Mouse (Mus musculus) hindbrain, embryonic 13.5 days (tissue): ENCODE data around the gene Ifngr1. TPM values are rescaled to one million over a fixed set of nuclear protein-coding genes. Genes with fewer than 3 reads are reported as not detected.

Experiments
- ATAC-seq: fragments of 200-750 bp; cut with Nextera tagmentation; 2 replicates; pipeline ENCODE4 v1.8.0; 2017; ENCODE audit warnings: moderate TSS enrichment; ENCODE audit not compliant: low FRiP score
- H3K27ac ChIP-seq: fragments of 300-500 bp; sonication (generic); 2 replicates; pipeline ENCODE4 v1.5.1; 2015; ENCODE audit warnings: inconsistent platforms, mild to moderate bottlenecking, moderate library complexity
- H3K27me3 ChIP-seq: fragments of 300-500 bp; sonication (generic); 2 replicates; pipeline ENCODE4 v1.6.1; 2015; ENCODE audit warnings: mild to moderate bottlenecking, inconsistent platforms
- H3K36me3 ChIP-seq: fragments of 300-500 bp; sonication (generic); 2 replicates; pipeline ENCODE4 v1.6.1; 2015; ENCODE audit warnings: mild to moderate bottlenecking, inconsistent platforms
- H3K4me1 ChIP-seq: fragments of 300-500 bp; sonication (generic); replicated peaks from 2 replicates; pipeline ENCODE4 v1.6.1; 2015; ENCODE audit warnings: inconsistent platforms
- H3K4me2 ChIP-seq: fragments of 300-500 bp; sonication (generic); 2 replicates; pipeline ENCODE4 v1.6.1; 2015; ENCODE audit warnings: inconsistent platforms, mild to moderate bottlenecking, moderate library complexity
- H3K4me3 ChIP-seq: fragments of 300-500 bp; sonication (generic); 2 replicates; pipeline ENCODE4 v1.5.1; 2015; ENCODE audit warnings: mild to moderate bottlenecking, inconsistent platforms
- H3K9ac ChIP-seq: fragments of 300-500 bp; sonication (generic); 2 replicates; pipeline ENCODE4 v1.6.1; 2015; ENCODE audit warnings: mild to moderate bottlenecking, inconsistent platforms
- H3K9me3 ChIP-seq: fragments of 300-500 bp; sonication (generic); 2 replicates; pipeline ENCODE4 v1.6.1; 2016; ENCODE audit warnings: inconsistent platforms
- WGBS: fragments of 180-500 bp; shearing (Covaris S2); methylation state at CpG from one replicate; pipeline ENCODE4 v1.1.7; 2015; 5-methylcytosine and 5-hydroxymethylcytosine counted together
- polyA plus RNA-seq: library from polyadenylated mRNA; unstranded; fragments of >200 nt; fragmentation: Nextera tagmentation; extraction: Ambion mirVana; gene quantifications from 2 replicates; pipeline ENCODE4 v1.2.1, GENCODE M21; 2015

The Ifngr1 gene
- polyA plus RNA-seq, 1 experiment from 2014 or later = 21.6 TPM

GRCm38 (mm10) chr10:19577571-19577970, 14.2 kb upstream of the Ifngr1 start:
- H3K4me1 ChIP-seq = no peaks in the 10 kb centered on the region
- WGBS = 96% methylated on average over 3 of the region's 3 CpGs
- ATAC-seq = no peak
- H3K27ac ChIP-seq = no peak overlapping the region
- no peak overlapping the region for H3K9ac ChIP-seq
- H3K4me2 ChIP-seq = no peak overlapping the region
- no peaks in the 10 kb centered on the region for H3K27me3 ChIP-seq
- H3K4me3 ChIP-seq = no peak overlapping the region
- H3K9me3 ChIP-seq = no peaks in the 10 kb centered on the region
- no peaks in the 10 kb centered on the region for H3K36me3 ChIP-seq

DNA sequence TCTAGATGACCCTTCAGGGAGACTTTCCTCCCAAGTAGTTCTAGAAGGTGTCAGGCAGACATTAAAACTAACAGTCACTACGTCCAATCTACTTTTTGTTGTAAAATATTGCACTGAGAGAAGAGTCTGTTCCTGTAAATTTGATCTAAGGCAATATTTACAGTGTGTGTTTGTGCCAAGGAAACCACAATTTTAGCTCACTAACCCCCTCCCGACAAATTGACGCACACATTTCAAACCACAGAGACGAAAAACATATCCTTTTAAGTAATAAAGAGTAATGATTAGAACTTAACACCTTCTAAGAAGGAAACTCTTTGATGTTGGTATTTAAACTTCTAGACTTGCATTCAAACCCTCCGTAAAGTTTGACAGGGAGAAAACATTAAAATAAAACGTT, 13.7 kb upstream of the Ifngr1 start:
- no peaks in the 10 kb centered on the region for H3K36me3 ChIP-seq
- no peak overlapping the region for H3K9ac ChIP-seq
- H3K27ac ChIP-seq = no peak overlapping the region
- H3K4me3 ChIP-seq = no peak overlapping the region
- H3K4me1 ChIP-seq = no peaks in the 10 kb centered on the region
- no peaks in the 10 kb centered on the region for H3K27me3 ChIP-seq
- no peak for ATAC-seq
- H3K4me2 ChIP-seq = no peak overlapping the region
- 86% methylated on average over 6 of the region's 6 CpGs for WGBS
- no peaks in the 10 kb centered on the region for H3K9me3 ChIP-seq

DNA sequence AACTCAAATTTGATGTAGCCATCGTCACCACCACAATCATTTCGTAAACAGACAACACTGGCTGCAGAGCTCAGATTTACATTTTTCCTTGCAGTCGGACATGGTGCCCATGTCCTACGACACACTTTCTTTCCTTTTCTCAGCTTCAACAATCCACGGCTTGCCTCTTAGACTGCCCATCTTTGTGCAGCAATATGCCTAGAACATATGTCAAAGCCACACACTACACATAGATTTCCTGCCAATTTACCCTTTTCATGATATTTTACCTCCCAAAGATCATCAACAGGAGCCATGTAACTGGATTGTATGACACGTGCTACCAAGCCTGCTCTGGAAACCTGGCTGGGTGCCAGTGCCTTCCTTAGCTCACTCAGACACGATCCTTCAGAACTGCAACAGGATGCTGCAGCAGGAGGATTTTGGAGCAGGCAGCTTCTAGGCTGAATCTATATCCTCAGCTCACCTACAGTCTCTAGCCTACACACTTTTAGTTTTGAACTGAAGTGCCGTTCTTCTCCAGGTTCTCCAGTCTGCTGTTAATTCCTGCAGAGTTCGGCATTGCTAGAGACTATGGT, 13.3 kb upstream of the Ifngr1 start:
- H3K36me3 ChIP-seq = no peaks in the 10 kb centered on the region
- H3K4me2 ChIP-seq = no peak overlapping the region
- no peaks in the 10 kb centered on the region for H3K4me1 ChIP-seq
- no peak overlapping the region for H3K4me3 ChIP-seq
- H3K27ac ChIP-seq = no peak overlapping the region
- 79% methylated on average over 9 of the region's 9 CpGs for WGBS
- no peaks in the 10 kb centered on the region for H3K9me3 ChIP-seq
- no peaks in the 10 kb centered on the region for H3K27me3 ChIP-seq
- no peak overlapping the region for H3K9ac ChIP-seq
- no peak for ATAC-seq

DNA sequence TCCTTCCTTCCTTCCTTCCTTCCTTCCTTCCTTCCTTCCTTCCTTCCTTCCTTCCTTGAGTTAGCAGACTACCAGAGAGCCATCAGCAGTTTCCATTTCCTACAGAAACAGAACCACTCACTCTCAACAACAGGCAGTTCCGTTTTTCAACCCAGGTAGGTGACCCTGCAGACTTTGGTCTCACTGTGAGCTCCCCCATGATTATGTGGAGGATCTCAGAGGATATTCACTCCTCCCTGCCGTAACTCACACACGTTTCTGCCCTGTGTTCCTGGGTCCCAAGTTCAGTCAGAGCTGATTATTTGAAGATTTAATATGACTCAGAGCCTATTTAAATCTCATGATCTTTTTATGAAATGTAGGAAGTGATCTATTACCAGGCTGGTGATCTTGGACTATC, 11.1 kb upstream of the Ifngr1 start:
- H3K9me3 ChIP-seq = no peaks in the 10 kb centered on the region
- H3K27me3 ChIP-seq = no peaks in the 10 kb centered on the region
- ATAC-seq = no peak

GRCm38 (mm10) chr10:19581844-19582582, 9.7 kb upstream of the Ifngr1 start:
- Histone ChIP-seq H3K4me2 (no peak overlapping the region), H3K4me1 (no peaks in the 10 kb centered on the region), H3K9me3 (no peaks in the 10 kb centered on the region), H3K36me3 (no peaks in the 10 kb centered on the region), H3K9ac (no peak overlapping the region), H3K27me3 (no peaks in the 10 kb centered on the region), H3K4me3 (no peak overlapping the region), H3K27ac (no peak overlapping the region)
- no peak for ATAC-seq
- WGBS = 83% methylated on average over 9 of the region's 9 CpGs

More for the DNA sequence above, 11.1 kb upstream of the Ifngr1 start:
- Histone ChIP-seq H3K4me2 (no peak overlapping the region), H3K27ac (no peak overlapping the region), H3K9ac (no peak overlapping the region), H3K36me3 (no peaks in the 10 kb centered on the region), H3K4me1 (no peaks in the 10 kb centered on the region), H3K4me3 (no peak overlapping the region)
- WGBS = 65% methylated on average over 3 of the region's 3 CpGs

DNA sequence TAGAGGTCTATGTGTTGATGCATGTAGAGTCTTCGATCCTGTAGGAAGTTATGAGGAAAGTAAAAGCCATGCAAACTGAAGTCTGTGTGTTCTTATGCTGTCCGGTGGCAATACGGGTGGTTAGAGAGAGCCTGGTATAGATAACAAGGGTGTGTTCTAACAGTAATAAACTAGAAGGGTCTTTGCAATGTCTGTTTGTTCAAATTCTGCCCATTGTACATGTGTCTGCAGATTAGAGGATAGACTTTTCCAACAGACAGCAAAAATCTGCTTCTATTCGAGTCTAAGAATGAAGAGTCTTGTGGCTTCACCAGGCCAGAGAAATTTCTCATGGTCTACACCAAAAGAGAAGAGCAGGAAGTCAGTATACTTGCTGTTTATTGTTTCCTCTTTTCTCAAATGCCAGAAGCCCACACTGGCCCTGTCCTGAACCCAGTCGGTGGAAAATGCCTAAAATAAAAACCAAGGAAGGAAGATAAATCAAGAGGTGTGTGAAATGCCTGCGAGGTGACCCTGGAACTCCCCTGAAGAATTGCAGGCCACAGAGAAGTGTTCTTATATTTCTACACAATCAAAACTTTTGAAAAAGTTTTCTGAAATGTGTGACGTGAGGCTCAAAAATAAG, 8.8 kb upstream of the Ifngr1 start:
- H3K9ac ChIP-seq = no peak overlapping the region
- H3K4me3 ChIP-seq = no peak overlapping the region
- ATAC-seq = no peak
- no peaks in the 10 kb centered on the region for H3K36me3 ChIP-seq
- H3K27me3 ChIP-seq = 0 out of 2 replicates have a peak, but pooled peaks cover 3% of the 10 kb centered on the region
- no peaks in the 10 kb centered on the region for H3K9me3 ChIP-seq
- 83% methylated on average over 7 of the region's 7 CpGs for WGBS
- H3K4me2 ChIP-seq = no peak overlapping the region
- no peak overlapping the region for H3K27ac ChIP-seq
- H3K4me1 ChIP-seq = no peaks in the 10 kb centered on the region

DNA sequence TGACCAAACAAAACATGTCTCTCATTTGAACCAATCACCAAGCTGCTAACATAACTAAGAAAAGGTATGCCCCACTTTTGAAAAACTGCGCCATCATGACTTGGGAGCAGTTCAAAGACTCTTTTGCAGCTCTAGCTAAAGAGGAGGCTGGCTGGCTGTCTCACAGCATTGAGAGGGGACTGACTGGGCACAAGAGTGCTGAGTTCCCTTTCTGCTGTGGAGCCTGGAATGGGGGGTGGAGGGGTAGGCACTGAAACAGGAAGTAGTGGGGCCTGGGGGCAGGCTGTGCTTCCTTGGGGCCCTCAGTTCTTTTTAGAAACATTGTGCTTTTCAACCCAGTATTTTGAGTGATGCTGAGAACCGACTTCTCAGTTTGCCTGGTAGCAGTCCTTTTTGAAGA, 7.7 kb upstream of the Ifngr1 start:
- Histone ChIP-seq H3K27ac (no peak overlapping the region), H3K9ac (no peak overlapping the region), H3K9me3 (no peaks in the 10 kb centered on the region), H3K27me3 (0 out of 2 replicates have a peak, but pooled peaks cover 3% of the 10 kb centered on the region), H3K4me1 (no peaks in the 10 kb centered on the region), H3K4me3 (no peak overlapping the region), H3K36me3 (no peaks in the 10 kb centered on the region), H3K4me2 (no peak overlapping the region)
- WGBS = 81% methylated on average over 2 of the region's 2 CpGs
- no peak for ATAC-seq

DNA sequence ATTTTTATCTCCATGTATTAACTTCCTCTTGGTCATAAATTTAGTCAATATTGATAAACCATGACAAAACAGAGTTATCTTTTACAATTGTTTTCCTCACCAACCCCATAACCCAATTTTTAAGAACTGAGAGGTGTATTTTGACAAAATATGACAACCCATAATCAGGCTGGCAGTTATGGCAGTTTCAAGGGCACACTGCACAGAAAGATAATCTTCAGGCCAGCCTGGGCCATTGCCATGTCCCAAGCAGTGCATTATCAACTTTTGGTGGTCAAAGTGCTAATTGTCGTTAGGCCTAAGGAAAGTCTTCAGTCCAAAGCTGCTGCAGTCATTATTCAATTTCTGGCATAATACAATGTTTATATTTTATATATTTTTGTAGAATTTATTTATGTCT, 6.9 kb upstream of the Ifngr1 start:
- H3K4me1 ChIP-seq = no peaks in the 10 kb centered on the region
- no peak overlapping the region for H3K4me2 ChIP-seq
- H3K4me3 ChIP-seq = no peak overlapping the region
- H3K9ac ChIP-seq = no peak overlapping the region
- peaks cover 3% of the 10 kb centered on the region; the same call in 1 of the 2 replicates for H3K27me3 ChIP-seq
- 91% methylated on average over 1 of the region's 1 CpGs for WGBS
- H3K36me3 ChIP-seq = no peaks in the 10 kb centered on the region
- H3K27ac ChIP-seq = no peak overlapping the region
- no peak for ATAC-seq
- no peaks in the 10 kb centered on the region for H3K9me3 ChIP-seq

GRCm38 (mm10) chr10:19585860-19586259, 5.9 kb upstream of the Ifngr1 start:
- H3K4me3 ChIP-seq = no peak overlapping the region
- H3K4me2 ChIP-seq = no peak overlapping the region
- no peak overlapping the region for H3K9ac ChIP-seq
- no peaks in the 10 kb centered on the region for H3K9me3 ChIP-seq
- whole genome bisulfite sequencing = 92% methylated on average over 5 of the region's 5 CpGs
- ATAC-seq = no peak
- H3K36me3 ChIP-seq = no peaks in the 10 kb centered on the region
- no peaks in the 10 kb centered on the region for H3K4me1 ChIP-seq
- H3K27me3 ChIP-seq = peaks cover 3% of the 10 kb centered on the region; the same call in 1 of the 2 replicates
- H3K27ac ChIP-seq = no peak overlapping the region

DNA sequence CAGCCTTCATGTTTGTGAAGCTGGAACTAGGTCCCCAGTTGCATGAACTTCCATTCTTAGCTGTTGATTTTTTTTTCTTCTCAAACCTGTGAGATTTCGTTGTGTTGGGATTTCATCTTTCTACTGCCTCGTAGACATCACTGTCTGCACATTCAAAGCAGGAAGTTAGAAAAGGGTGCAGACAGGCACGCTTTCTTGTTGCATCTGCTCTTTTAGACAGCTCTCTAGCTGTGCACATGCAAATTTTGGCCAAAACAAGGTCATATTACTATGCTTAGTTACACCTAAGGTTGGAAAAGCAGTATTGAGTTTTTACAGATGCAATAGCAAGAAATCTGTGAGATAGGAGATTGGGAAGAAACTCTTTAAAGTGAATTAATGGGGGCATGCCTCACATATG, 4.5 kb upstream of the Ifngr1 start:
- no peaks in the 10 kb centered on the region for H3K36me3 ChIP-seq
- no peak for ATAC-seq
- no peak overlapping the region for H3K4me3 ChIP-seq
- peaks cover 3% of the 10 kb centered on the region; the same call in 1 of the 2 replicates for H3K27me3 ChIP-seq
- no peaks in the 10 kb centered on the region; the same call in 1 of the 2 replicates for H3K4me1 ChIP-seq
- no peaks in the 10 kb centered on the region for H3K9me3 ChIP-seq
- WGBS = 86% methylated on average over 3 of the region's 3 CpGs
- no peak overlapping the region for H3K9ac ChIP-seq
- H3K4me2 ChIP-seq = no peak overlapping the region
- H3K27ac ChIP-seq = no peak overlapping the region

DNA sequence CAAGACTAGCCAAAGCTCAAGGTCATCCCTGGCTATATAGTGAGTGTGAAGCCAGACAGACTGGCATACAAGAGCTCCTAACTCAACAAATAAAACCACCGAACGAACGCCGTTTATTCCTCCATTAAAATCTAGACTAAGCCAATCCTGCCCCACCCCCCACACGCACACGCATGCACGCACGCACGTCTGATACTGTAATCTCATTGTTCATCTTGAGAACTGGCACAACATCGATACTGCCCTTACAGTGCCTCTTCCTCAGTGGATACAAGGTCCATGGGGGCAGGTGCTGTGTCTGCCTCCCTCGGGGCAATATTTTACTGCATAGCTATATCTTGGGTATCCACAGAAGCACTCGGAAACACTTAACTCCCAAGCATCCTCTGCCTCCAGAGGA, 2.1 kb upstream of the Ifngr1 start:
- H3K4me1 ChIP-seq = peaks cover 12% of the 10 kb centered on the region
- H3K9me3 ChIP-seq = no peaks in the 10 kb centered on the region
- no peak overlapping the region for H3K27ac ChIP-seq
- no peak overlapping the region for H3K9ac ChIP-seq
- H3K27me3 ChIP-seq = peaks cover 7% of the 10 kb centered on the region; the same call in 1 of the 2 replicates
- H3K4me3 ChIP-seq = no peak overlapping the region
- no peak for ATAC-seq
- no peak overlapping the region for H3K4me2 ChIP-seq
- no peaks in the 10 kb centered on the region for H3K36me3 ChIP-seq
- 93% methylated on average over 12 of the region's 12 CpGs for WGBS

DNA sequence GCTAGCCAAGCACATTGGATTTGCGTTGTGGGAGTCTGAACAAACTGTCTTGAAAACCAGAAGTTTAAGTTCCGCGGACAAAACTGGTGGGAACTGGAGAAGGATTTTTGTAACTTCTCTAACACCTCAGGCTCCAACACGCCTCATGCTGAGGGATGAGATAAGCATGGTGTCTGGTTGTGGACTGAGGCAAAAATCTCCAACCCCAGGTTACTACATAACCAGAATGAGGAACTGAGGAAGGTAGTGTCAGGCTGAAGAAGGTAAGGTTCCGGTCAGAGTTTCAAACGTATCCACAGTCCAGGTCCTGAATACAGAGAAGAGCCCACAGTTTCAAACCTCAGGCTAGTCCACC, 486 bp upstream of the Ifngr1 start:
- H3K4me2 ChIP-seq = peak overlapping the region; percentile 84
- no peaks in the 10 kb centered on the region for H3K9me3 ChIP-seq
- H3K4me1 ChIP-seq = peaks cover 12% of the 10 kb centered on the region
- no peaks in the 10 kb centered on the region for H3K36me3 ChIP-seq
- peak overlapping the region; percentile 72 for H3K4me3 ChIP-seq
- no peak for ATAC-seq
- H3K27ac ChIP-seq = no peak overlapping the region
- peaks cover 7% of the 10 kb centered on the region; the same call in 1 of the 2 replicates for H3K27me3 ChIP-seq
- no peak overlapping the region for H3K9ac ChIP-seq
- WGBS = 35% methylated on average over 6 of the region's 6 CpGs
